26 mouse cellular contexts compared by ENCODE assay signal in the genomic region with DNA sequence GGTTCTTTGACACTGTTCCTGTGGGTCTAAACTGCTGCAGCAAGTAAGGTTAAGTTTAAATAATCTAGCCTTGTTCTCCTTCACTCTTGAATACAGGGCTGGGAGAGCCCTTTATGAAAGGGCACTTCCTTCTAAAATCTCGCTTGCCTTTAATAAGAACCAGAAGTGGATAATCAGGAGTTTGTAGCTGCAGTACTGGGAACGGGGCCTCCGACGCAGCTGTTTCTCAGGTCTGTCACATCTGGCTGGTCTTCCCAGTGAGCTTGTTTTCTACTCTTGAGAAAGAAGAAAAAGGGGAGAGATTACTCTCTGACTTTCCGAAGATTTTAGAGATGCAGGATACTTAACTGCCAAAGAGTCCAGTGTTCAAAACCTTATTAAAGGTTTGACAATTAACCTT.
DNase-seq lines count a peak whose midpoint lies in the region; ATAC-seq and TF ChIP-seq lines count a peak whose summit lies in the region.
"Had no signal": no experiment of that assay in that cellular context is flagged by ENCODE, and none has a peak within 500 bp of the region (broad histone marks: within the 10 kb centered on the region; RNA-seq: fewer than 3 reads in every experiment).

No protein-coding gene starts in this region.

- no peaks in the 10 kb centered on the region for H3K36me3 ChIP-seq in limb, embryonic 11.5 days (ENCODE audit: control insufficient read depth, insufficient read depth, low read length)
- H3K36me3 ChIP-seq in limb, embryonic 14.5 days (ENCODE audit: control insufficient read depth, insufficient read depth, low read length) = no peaks in the 10 kb centered on the region
- H3K36me3 ChIP-seq: embryonic facial prominence, embryonic 15.5 days; G1E; hindbrain, embryonic 12.5 days; hindbrain, embryonic 15.5 days; intestine, embryonic 15.5 days had no signal

- no peak overlapping the region for H3K9ac ChIP-seq in limb, embryonic 11.5 days (ENCODE audit: low read length)
- H3K9ac ChIP-seq in limb, embryonic 14.5 days (ENCODE audit: low read depth, low read length, severe bottlenecking) = no peak overlapping the region
- H3K9ac ChIP-seq: embryonic facial prominence, embryonic 15.5 days; forebrain, postnatal 0 days; hindbrain, embryonic 12.5 days; hindbrain, embryonic 15.5 days; intestine, embryonic 15.5 days had no signal

- peak overlapping the region; percentile 47; the same call in 1 of the 2 replicates for H3K27ac ChIP-seq in limb, embryonic 11.5 days (replicated peaks; ENCODE audit: low read depth, low read length)
- H3K27ac ChIP-seq in limb, embryonic 14.5 days (replicated peaks; ENCODE audit: low read depth, low read length) = no peak overlapping the region
- H3K27ac ChIP-seq: embryonic facial prominence, embryonic 15.5 days; gastrocnemius, adult 2 months; hindbrain, embryonic 12.5 days; hindbrain, embryonic 15.5 days; intestine, embryonic 15.5 days had no signal

- peaks cover 10% of the 10 kb centered on the region; the same call in 1 of the 2 replicates for H3K4me1 ChIP-seq in limb, embryonic 11.5 days (ENCODE audit: control insufficient read depth, insufficient read depth, low read length)
- peaks cover 13% of the 10 kb centered on the region for H3K4me1 ChIP-seq in limb, embryonic 14.5 days (ENCODE audit: control insufficient read depth, insufficient read depth, low read length)
- H3K4me1 ChIP-seq: embryonic facial prominence, embryonic 15.5 days; hindbrain, embryonic 12.5 days; hindbrain, embryonic 15.5 days; intestine, embryonic 15.5 days had no signal

- peak; percentile 15 for DNase-seq in embryo, embryonic 11 days
- DNase-seq in embryo, embryonic 10 days (ENCODE audit: low spot score) = no peak
- peak; percentile 61 for DNase-seq in forelimb bud, embryonic 11.5 days (ENCODE audit: low read depth, low spot score)
- peak; percentile 63 for DNase-seq in limb, embryonic 11.5 days (ENCODE audit: low spot score)
- peak; percentile 26 for DNase-seq in limb, embryonic 14.5 days (ENCODE audit: low spot score)
- no peak for DNase-seq in cerebellum, adult 11-12 months
- DNase-seq in cerebellum, adult 11 months = no peak
- DNase-seq: adrenal gland, postnatal 10 days; adrenal gland, postnatal 36 days; B cell, adult 2 months; cerebellum, adult 8-10 months; cerebellum, postnatal 14 days; forebrain, postnatal 0 days; gastrocnemius, adult 2 months; gastrocnemius, postnatal 14 days; kidney, adult 11 months had no signal

- H3K27me3 ChIP-seq in limb, embryonic 11.5 days (ENCODE audit: control insufficient read depth, insufficient read depth, low read length) = no peaks in the 10 kb centered on the region
- no peaks in the 10 kb centered on the region for H3K27me3 ChIP-seq in limb, embryonic 14.5 days (ENCODE audit: control insufficient read depth, insufficient read depth, low read length)
- H3K27me3 ChIP-seq: CH12.LX; embryonic facial prominence, embryonic 15.5 days; hindbrain, embryonic 12.5 days; hindbrain, embryonic 15.5 days; intestine, embryonic 15.5 days had no signal

- ATAC-seq in limb, embryonic 11.5 days (ENCODE audit: insufficient number of reproducible peaks, low FRiP score, low TSS enrichment, low read depth) = no peak
- no peak for ATAC-seq in limb, embryonic 14.5 days (ENCODE audit: low FRiP score, low read depth)
- no peak for ATAC-seq in megakaryocyte, adult 5-6 weeks (ENCODE audit: poor library complexity, severe bottlenecking)
- ATAC-seq: forebrain, embryonic 14.5 days; forebrain, postnatal 0 days; intestine, embryonic 15.5 days; Patski had no signal

- WGBS in limb, embryonic 11.5 days = 8% methylated on average over 5 of the region's 5 CpGs
- WGBS in limb, embryonic 14.5 days = 18% methylated on average over 5 of the region's 5 CpGs

- H3K9me3 ChIP-seq in limb, embryonic 11.5 days (ENCODE audit: control insufficient read depth, low read length) = no peaks in the 10 kb centered on the region
- H3K9me3 ChIP-seq in limb, embryonic 14.5 days (ENCODE audit: control insufficient read depth, low read length) = no peaks in the 10 kb centered on the region
- H3K9me3 ChIP-seq: embryonic facial prominence, embryonic 15.5 days; G1E; hindbrain, embryonic 12.5 days; hindbrain, embryonic 15.5 days; intestine, embryonic 15.5 days had no signal

- no peak overlapping the region for H3K4me3 ChIP-seq in limb, embryonic 11.5 days (ENCODE audit: low read depth, low read length)
- no peak overlapping the region for H3K4me3 ChIP-seq in limb, embryonic 14.5 days (replicated peaks; ENCODE audit: low read length)
- H3K4me3 ChIP-seq: embryonic facial prominence, embryonic 15.5 days; gastrocnemius, adult 2 months; hindbrain, embryonic 12.5 days; hindbrain, embryonic 15.5 days; intestine, embryonic 15.5 days had no signal

- TF ChIP-seq POLR2A in limb, embryonic 14.5 days (IDR thresholded peaks at IDR 0.05; ENCODE audit: borderline replicate concordance, extremely low read depth, insufficient read depth, insufficient read length) = no peak

- no peak overlapping the region for H3K4me2 ChIP-seq in limb, embryonic 11.5 days (ENCODE audit: low read depth, severe bottlenecking)
- H3K4me2 ChIP-seq in limb, embryonic 14.5 days (replicated peaks; ENCODE audit: low read depth, low read length, severe bottlenecking) = no peak overlapping the region
- H3K4me2 ChIP-seq: embryonic facial prominence, embryonic 15.5 days; heart, embryonic 11.5 days; hindbrain, embryonic 12.5 days; hindbrain, embryonic 15.5 days; intestine, embryonic 15.5 days had no signal

Comparison
In these comparisons a context has a peak if more than half of its experiments do, and no peak if none do; other contexts are left out.
1. DNase-seq: peak in embryo, embryonic 11 days (single experiment), forelimb bud, embryonic 11.5 days (single experiment), limb, embryonic 11.5 days (single experiment) and limb, embryonic 14.5 days (single experiment); none in embryo, embryonic 10 days (single experiment), cerebellum, adult 11-12 months (single experiment) and cerebellum, adult 11 months (single experiment).